Mouse (Mus musculus) layer of hippocampus, adult 9-11 months (tissue): Measurements from ENCODE around the gene Nt5c1a.

Source experiments
- DNase-seq: peaks from one replicate; pipeline ENCODE4 v3.0.0; 2022

Nt5c1a gene

GRCm38 (mm10) chr4:123213975-123214374 is 12.7 kb downstream of the Nt5c1a start:
- no peak for DNase-seq

DNA sequence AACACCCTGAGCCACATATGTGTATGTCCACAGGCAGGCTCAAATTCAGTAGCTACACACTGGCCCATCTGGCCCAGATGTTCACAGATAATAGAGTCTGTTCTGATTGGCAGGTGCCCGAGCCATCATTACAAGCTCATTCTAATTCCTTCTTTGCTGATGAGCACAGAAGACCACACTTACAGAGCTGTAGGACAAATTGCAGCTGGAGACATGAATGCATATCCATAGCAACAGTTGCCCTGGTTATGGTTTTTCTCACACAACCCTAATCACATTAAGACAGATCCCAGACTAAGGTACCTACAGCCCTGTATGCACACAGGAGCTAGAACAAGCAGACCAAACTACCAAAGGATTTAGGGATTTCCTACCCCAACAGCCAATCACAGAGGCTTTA is 14.1 kb downstream of the Nt5c1a start:
- no peak for DNase-seq

GRCm38 (mm10) chr4:123216782-123217181 is 15.5 kb downstream of the Nt5c1a start:
- DNase-seq, result no peak

- DNase-seq, result peak; percentile 59
Observed at GRCm38 (mm10) chr4:123219720-123220357, 18.5 kb downstream of the Nt5c1a start.

- DNase-seq, result no peak
Observed at GRCm38 (mm10) chr4:123220637-123221036, 19.3 kb downstream of the Nt5c1a start.

- DNase-seq, result no peak
Observed at GRCm38 (mm10) chr4:123223309-123223708, 22.0 kb downstream of the Nt5c1a start.

GRCm38 (mm10) chr4:123225718-123226403 is 24.6 kb downstream of the Nt5c1a start:
- no peak for DNase-seq

DNA sequence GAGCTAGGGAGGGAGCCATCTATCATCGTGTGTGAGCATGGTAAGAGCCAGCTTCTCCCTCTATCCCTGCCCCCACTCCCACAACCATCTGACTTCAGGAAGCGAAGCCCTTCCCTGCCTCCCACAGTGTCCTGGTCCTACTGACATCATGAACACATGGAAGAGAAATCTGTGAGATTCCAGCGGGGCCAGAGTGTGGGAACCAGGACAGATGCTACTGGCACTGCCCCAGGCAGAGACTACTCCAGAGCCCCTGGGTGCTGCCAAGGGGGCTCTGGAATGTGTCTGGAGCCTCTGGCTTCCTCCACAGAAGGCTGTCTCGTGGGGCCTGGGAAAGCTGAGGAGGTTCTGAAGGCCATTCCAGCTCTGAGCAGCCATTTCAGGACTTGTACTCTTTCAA is 26.4 kb downstream of the Nt5c1a start:
- no peak for DNase-seq

DNA sequence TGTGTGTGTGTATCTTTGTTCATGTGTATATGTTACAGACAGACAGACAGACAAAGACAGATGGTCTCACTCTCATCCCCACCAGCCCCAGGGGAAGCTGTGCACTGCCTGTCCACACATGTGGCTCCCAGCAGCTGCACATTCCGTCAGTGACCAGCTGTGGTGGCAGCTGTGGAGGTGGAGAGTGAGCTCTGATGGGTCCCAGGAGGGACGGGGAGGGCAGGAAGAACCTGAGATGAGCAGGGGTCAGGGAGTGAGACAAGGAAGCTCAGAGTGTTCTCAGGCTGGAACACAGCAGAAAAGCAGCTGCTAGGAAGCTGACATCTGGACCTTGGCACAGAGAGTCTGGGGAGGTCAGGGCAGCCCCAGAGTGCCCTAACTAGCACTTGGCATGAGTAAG is 27.0 kb downstream of the Nt5c1a start:
- DNase-seq, result no peak

DNA sequence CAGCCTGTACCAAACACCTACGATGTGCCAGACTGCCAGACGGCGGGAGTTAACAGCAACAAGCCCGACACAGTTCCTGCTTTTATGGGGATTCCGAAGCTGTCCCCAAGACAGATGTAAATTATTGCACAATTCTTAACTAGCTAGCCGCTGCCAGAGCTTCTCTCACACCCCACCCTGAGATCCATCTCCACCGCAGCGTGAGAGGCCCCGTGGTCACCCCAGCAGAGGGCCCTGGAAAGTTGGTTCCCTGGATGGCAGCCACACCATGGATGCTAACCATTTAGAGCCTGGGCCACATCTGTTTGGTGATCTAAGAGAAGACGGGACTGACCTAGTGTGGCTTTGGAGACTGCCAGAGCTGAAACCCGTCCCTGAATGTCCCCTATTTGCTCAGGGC is 27.9 kb downstream of the Nt5c1a start:
- DNase-seq, result no peak

GRCm38 (mm10) chr4:123232841-123233240 is 31.5 kb downstream of the Nt5c1a start:
- DNase-seq, result no peak

- DNase-seq, result no peak
Observed at GRCm38 (mm10) chr4:123233492-123234084, 32.3 kb downstream of the Nt5c1a start, which contains the start of gene Heyl. TSS of gene Heyl (plus strand) at chr4:123233556.

DNA sequence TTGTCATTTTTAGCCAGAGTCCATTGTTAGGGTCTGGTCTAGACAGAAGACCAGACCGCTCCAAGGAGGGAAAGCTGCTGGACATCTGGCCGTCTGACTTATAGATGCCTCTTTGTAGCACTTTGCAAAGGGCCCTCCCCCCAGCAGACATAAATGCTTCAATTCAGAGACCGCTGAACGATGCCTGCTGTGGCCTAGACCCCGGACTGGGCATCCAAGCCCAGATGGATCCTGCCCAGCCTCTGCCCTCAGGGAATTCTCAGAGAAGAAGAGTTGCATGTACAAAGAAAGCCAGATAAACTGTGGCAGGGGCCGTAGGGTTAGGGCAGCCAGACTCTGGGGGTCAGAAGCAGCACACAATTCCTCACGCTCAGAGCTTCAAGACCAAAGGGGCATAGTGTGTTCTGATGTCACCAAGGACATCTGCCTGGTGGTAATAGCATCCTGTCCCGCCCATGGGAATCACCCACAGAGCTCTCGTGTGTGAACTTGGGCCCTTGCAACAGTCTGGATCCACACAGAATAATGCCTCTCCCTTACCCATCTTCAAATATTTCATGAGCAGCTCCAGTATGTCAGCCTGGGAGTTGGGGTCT is 34.6 kb downstream of the Nt5c1a start:
- DNase-seq, result no peak

GRCm38 (mm10) chr4:123236431-123237031 is 35.2 kb downstream of the Nt5c1a start:
- no peak for DNase-seq

DNA sequence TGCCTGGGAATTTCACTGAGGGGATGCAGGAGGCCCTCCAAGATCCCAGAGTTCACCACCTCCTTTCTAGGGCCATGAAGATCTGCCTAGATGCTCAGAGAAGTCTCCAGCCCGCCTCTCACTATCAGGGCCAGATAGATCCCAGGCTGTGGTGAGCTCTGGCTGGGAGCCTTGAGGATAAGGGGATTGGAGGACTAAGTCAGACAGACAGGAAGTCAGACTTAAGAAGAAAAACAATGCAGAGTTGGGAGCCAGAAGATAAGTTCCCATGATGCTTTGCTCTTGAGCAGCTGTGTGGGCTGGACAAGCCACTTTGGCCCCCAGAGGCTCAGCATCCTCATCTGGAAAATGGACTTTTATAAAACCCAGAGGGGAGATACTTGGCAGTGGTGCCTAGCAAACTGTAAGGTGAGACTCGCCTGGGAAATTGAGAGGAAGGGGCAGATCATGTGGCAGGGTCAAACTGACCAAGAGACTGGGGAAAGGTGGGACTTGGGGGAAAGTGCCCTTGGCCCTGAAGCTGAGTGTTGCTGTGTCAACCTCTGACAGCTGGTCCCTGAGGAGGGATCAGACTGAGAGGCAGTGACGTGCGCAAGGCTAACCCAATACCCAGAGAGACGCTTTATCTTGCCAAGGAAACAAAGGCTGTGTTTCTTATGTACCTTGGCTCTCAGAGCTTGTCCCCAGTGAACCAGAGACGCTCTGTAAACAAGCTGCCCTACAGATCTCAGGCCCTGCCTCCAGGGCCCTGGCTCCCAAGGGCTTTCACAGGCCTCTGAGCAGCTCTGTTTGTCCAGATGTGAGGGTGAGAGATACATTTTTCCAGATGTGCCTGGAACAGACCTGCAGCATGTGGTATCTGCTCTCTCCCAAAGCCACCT is 36.3 kb downstream of the Nt5c1a start:
- no peak for DNase-seq

DNA sequence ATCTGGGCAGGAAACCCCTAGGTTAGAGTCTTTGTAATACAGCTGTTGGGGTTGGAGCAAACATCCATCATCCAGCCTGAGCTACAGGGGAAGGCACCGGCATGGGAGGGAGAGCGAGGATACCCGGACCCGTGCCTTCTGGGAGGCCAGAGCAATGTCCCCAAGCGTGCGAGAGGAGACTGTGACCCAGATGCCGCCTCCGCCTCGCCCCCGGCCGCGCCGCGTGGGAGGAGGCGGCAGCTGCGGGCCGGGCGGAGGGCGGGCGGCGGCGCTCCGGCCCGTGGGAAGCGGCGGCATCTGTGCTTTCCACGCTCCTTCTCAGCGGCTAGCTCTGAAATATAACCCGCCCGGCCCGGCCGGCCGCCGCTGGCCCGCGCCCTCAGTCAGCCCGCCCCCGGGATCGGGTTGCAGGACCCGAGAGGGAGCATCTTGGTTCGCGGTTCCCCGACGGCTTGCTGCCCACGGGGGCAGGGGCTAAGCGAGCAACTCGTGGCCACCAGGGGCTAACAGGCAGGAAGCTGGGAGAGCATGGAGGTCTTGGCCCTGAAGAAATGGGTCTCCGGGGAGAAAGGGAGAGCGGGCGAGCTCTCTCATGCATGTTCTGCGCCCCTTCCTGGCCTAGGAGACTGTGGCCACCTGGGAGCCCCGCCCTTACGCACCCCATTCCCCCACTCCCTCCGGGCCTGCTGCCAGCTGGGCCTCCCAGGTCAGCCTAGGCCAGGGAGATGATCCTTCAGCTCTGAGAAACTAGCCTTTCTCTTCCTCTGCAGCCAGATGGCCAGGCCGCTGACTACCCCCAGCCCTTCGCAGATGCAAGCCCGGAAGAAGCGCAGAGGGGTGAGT is 38.3 kb downstream of the Nt5c1a start:
- no peak for DNase-seq

- no peak for DNase-seq
Observed at GRCm38 (mm10) chr4:123246221-123246620, 44.9 kb downstream of the Nt5c1a start.

DNA sequence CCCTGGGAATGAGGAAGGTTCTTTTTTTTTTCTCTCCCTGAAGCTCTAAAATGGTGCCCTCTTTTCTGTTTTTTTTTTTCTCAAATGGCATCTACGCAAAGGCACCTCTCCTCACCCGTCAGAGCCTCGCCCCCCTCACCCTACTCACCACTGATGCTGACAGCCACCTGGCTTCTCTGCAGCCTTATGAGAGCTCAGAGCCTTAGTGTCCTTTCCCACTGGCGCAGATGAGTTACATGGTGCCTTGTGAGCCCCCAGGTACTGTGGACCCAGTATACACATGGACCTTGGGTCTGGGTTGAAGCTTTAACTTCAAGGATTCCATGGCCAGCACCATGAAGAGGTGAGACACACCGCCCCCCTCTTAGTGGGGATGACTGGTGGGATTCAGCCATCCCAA is 45.3 kb downstream of the Nt5c1a start:
- DNase-seq, result no peak

- DNase-seq, result no peak
Observed at GRCm38 (mm10) chr4:123247147-123247880, 46.0 kb downstream of the Nt5c1a start.

- peak; percentile 91 for DNase-seq
Observed at GRCm38 (mm10) chr4:123248971-123249567, 47.8 kb downstream of the Nt5c1a start.
